Mouse (Mus musculus): ENCODE data around the gene Dmrt3.

Dmrt3 gene

GRCm38 (mm10) chr19:25610015-25610410, at the start of gene Dmrt3:
Dmrt3 (plus strand) TSS chr19:25610301.
- DNase-seq = no peak

GRCm38 (mm10) chr19:25564430-25564829, 45.7 kb upstream of the Dmrt3 start:
- DNase-seq = no peak

- no peak for DNase-seq
These were observed 40.3 kb upstream of the Dmrt3 start for GRCm38 (mm10) chr19:25569778-25570177.

- no peak for DNase-seq
These were observed 35.7 kb upstream of the Dmrt3 start for GRCm38 (mm10) chr19:25574431-25574830.

DNA sequence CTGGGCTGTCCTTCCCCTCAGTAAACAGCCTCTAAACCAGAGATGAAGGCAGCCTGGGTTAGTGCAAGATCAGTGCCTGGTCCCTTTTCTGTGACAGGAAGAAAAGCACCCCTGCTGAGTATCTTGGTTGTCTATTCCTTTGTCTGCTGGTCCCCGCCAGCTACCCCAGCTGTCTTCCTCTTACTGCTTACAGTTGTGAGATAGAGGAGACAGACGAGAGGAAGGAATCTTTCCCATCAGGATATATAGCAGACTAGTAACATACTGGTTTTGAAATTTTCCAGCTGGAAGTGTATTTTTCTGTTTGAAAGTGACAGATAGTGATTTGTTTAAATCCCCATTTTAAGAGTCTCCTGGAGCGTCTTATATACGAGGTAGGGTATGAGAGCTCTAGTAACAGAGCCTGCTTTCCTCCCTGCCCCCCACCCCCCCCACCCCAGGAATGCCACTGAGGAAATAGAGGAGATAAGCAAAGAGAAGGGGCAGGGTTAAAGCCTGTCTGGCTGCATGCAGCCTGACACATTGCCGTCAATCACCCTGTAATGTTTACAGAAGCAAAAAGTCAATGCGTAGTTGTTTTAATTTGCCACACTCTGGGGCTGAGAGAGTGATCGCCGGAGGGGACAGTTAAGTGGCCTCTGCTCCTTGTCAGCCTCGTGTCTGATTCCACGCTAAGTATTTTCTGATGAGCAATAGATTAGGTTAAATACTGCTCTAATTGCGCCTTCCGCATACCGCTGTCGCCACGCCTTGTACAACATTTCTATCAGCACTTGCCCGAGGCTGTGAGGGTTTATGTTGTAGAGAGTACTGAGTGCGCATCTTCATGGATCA, 34.9 kb upstream of the Dmrt3 start:
- DNase-seq = no peak

GRCm38 (mm10) chr19:25578358-25578757, 31.7 kb upstream of the Dmrt3 start:
- no peak for DNase-seq

GRCm38 (mm10) chr19:25579440-25579839, 30.7 kb upstream of the Dmrt3 start:
- no peak for DNase-seq

DNA sequence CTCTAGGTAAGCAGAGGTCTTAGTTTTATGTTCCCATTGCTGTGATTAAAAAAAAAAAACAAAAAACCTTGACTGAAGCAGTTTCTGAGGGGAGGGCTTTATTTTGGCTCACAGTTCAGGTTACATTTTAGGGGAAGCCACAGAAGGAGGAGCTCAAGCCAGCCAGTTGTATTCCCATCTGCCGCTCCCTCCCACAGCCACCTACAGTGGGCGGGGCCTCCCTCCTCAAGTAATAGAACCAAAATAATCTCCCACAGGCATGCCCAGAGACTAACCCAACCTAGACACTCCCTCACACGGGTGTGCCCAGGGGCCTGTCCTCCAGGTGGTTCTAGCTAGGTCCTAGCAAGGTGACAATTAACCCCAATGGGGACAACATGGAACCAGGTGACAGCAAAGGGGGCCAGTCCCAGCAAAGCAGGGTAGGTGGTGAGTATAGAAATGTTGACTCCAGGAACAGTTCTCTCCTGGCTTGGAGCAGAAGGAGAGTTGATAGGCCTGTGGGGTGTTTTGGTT, 12.3 kb upstream of the Dmrt3 start:
- DNase-seq = no peak

DNA sequence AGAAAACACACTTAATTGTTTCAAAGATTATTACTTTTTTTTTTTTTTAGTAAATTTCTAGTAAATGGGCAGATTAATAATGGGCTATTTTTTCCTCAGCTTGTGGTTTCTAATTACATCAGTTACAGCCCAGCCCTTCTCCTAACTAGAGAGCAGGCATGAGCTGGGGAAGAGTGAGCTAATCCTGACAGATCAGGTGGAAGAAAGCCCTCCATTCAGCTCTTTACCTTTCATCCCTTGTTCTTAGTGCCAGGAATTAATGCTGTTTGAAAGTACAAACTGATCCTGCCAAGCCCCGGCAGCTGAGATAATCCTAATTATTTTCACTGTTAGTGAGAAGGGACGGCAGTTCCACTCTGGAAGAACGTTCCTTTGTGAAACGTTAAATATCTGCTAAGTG, 11.5 kb upstream of the Dmrt3 start:
- no peak for DNase-seq

- DNase-seq = no peak
These were observed 8.1 kb upstream of the Dmrt3 start for GRCm38 (mm10) chr19:25601966-25602365.

- no peak for DNase-seq
These were observed 2.5 kb upstream of the Dmrt3 start for GRCm38 (mm10) chr19:25607461-25608205.

DNA sequence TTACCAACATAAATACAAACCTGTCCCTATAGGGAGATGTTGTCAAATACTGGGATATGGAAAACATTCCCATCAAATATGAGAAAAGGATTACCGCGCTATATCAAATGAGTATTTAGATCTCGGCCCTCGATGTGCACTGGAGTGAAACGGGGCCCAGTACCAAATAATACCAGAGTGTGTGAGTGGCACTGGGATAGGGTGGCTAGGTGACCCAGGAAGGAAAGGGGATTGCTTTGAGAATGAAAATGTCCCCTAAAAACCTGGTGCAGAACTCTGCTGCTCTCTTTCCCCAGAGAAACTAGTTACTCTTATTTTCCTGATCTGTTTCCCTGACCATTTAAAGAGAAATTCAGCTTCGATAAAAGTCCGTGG, 1.9 kb upstream of the Dmrt3 start:
- no peak for DNase-seq

DNA sequence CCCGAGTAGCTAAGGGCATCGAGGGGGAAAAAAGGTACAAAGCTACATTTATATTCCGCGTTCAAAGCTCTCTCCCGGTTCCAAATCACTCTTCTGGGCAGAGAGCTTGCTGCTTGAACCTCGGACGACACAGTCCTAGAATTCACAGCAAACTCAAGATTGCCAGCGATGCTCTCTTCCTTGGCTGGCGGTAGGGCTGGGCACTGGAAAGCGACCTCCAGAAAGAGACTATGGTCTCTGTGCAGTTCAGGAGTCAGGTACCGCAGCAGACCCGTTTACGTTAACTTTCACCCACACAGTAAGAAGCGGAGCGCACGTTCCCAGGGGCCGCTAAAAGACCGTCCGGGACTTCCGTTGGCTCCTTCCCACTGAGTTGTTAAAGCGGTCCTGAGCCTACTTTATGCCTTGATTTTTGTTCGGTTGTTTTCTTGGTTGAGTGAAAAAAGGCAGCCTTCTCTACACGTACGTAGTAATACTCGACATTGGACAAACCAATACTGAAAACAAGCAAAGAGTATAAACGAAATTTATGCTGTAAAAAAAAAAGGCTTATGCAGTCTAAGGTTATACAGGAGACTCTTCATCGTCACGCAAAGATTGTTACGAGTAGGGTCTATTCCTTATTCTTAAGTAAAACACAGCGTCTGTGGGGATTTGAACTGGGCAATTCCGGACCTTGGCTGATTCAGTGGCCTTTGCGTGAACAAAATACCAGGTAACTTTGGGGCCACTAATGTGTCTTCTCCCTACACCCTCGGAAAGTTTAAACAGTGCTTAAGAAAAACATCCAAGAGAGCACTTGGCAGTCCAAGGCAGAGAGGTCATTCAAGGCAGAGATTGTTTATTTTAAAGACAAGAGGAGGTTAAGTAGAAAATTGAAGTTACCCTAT, 895 bp upstream of the Dmrt3 start:
- DNase-seq = no peak

DNA sequence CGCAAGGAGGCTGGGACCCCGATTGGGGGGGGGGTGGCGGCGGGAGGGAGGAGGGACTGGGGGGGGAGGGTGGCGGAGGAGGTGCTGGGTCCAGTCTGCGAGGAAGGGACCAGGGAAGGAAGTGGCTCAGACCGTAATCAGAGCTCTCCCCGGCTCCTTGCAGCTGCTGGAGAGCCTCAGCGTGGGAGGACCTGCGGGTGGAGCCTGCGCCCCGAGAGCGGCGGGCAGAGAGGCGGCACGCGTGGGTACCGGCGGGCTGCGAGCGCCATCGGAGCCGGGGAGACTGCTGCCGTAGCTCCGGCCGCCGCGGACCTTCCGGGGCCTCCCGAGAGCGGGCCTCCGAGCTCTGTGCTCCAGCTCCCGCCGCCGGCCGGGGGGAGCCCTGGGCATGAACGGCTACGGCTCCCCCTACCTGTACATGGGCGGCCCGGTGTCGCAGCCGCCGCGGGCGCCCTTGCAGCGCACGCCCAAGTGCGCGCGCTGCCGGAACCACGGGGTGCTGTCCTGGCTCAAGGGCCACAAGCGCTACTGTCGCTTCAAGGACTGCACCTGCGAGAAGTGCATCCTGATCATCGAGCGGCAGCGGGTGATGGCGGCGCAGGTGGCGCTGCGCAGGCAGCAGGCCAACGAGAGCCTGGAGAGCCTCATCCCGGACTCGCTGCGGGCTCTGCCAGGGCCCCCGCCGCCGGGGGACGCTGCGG, 460 bp downstream of the Dmrt3 start:
- no peak for DNase-seq

- DNase-seq = no peak
These were observed 1.0 kb downstream of the Dmrt3 start for GRCm38 (mm10) chr19:25611116-25611515.

- DNase-seq = no peak
These were observed 2.0 kb downstream of the Dmrt3 start for GRCm38 (mm10) chr19:25611876-25612805.

DNA sequence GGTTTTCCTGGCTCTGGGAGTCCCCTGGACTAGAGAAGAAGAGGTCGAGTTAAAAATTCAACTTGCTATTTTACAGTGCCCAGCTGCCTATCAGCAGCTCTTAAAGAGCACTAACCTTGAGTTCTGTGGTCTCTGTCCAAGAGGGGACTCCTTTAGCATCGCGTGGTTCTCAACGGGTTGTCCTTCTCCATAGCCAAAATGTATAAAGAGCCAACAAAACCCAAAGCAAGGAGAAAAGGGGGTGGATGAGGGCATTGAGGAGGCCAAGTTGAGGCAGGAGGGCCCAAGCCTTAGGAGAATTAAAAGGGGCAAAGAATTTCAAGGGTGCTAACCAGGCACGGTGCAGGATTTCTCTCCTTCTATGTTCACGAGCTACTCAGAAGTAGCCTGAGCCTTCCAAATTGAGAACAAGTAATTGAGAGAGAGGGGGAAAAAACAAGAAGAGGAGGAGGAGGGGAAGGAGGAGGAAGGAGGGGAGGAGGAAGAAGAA, 2.8 kb downstream of the Dmrt3 start:
- DNase-seq = no peak

DNA sequence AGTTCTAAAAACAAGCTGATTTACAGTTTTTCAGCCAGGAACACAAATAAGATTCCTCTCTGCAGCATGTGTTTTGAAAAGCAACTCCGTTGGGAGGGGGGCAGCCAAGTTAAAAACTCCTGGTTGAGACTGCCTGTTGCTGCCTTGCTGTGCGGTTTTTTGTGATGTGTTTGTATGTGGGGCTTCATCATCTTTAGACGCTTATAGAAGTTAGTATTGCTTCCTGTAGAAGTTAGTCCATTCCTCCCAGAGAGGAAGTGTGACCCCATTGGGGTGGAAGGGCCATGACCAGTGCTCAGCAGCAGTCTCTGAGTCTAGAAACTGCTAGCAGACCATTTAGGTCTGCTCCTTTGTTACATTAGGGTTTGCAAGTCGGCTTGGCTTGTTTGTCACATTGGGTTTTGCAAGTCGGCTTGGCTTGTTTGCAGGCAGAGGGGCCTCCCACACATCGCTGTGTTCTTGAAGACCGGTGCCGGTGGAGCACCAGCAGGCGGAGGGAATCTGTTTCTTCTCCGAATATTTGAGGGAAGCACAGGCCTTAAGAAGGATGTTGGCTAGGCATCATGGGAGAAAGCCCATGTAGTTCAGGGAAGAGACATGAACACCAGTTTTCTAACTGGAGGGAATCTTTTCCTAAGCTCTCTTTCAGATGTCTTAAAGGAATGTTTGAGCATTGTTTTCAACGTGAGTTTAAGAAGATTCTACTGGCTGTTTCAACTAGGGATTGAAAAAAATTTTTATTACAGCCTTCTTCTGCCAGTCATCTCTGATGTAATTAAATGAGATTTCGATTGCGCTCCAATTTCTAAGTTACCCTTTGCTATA, 3.6 kb downstream of the Dmrt3 start:
- DNase-seq = no peak

DNA sequence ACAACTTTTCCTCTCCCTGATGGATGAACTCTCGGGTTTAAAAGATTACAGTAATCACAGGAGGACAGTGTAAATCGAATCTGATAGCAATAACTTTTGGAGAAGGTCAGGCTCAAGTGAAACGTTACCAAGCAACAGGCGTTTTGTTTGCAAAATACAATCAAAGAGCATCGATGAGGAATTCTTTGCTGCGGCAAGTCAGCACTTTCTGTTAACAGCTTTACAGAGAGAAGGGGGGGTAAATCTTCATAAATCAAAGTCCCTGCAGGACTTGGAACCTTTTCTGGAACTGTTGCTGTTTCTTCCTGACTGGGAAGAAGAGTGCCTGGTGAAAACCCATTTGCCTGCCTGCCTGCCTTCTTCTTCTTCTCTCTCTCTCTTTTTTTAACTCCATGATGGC, 5.8 kb downstream of the Dmrt3 start:
- no peak for DNase-seq
